Mouse (Mus musculus) inflammation-experienced regulatory T-cells, adult 6 months (primary cell): ENCODE results near the gene Lrrc8a. TPM values are rescaled to one million over a fixed set of nuclear protein-coding genes. Genes with fewer than 3 reads are reported as not detected.

ENCODE experiments used
- ATAC-seq: one replicate; pipeline ENCODE4 v1.8.0; 2017
- polyA plus RNA-seq, 3 experiments: library from polyadenylated mRNA; unstranded; fragments of 100-300 nt; shearing (Covaris generic); gene quantifications; one replicate each; pipeline ENCODE4 v1.2.1; 2017

Gene Lrrc8a
- polyA plus RNA-seq: 10 to 100 TPM; 25.6 to 36.7 (median 33.1) TPM

- ATAC-seq: peak; percentile 90
Measured at GRCm38 (mm10) chr2:30237199-30237880, at the start of gene Lrrc8a. Gene Lrrc8a, plus strand, starts transcription at chr2:30237715.

- no peak for ATAC-seq
Measured at GRCm38 (mm10) chr2:30191790-30192580, 45.5 kb upstream of the Lrrc8a start.

GRCm38 (mm10) chr2:30194656-30195055, 42.9 kb upstream of the Lrrc8a start:
- no peak for ATAC-seq

GRCm38 (mm10) chr2:30198021-30198420, 39.5 kb upstream of the Lrrc8a start:
- no peak for ATAC-seq

- ATAC-seq: no peak
Measured at GRCm38 (mm10) chr2:30199984-30200383, 37.5 kb upstream of the Lrrc8a start.

- no peak for ATAC-seq
Measured at GRCm38 (mm10) chr2:30200388-30200925, 37.1 kb upstream of the Lrrc8a start.

- ATAC-seq: no peak
Measured at GRCm38 (mm10) chr2:30203439-30203838, 34.1 kb upstream of the Lrrc8a start.

GRCm38 (mm10) chr2:30205255-30205628, 32.3 kb upstream of the Lrrc8a start:
- ATAC-seq: peak; percentile 15

- ATAC-seq: peak; percentile 98
Measured at GRCm38 (mm10) chr2:30205629-30206357, 31.7 kb upstream of the Lrrc8a start, which contains the start of gene Kyat1. Gene Kyat1, minus strand, starts transcription at chr2:30205847.

GRCm38 (mm10) chr2:30207401-30207800, 30.1 kb upstream of the Lrrc8a start:
- ATAC-seq: no peak

GRCm38 (mm10) chr2:30207886-30208285, 29.6 kb upstream of the Lrrc8a start:
- no peak for ATAC-seq

- ATAC-seq: no peak
Measured at GRCm38 (mm10) chr2:30211408-30212168, 25.9 kb upstream of the Lrrc8a start.

- no peak for ATAC-seq
Measured at GRCm38 (mm10) chr2:30212169-30212545, 25.4 kb upstream of the Lrrc8a start.

GRCm38 (mm10) chr2:30212951-30213350, 24.6 kb upstream of the Lrrc8a start:
- ATAC-seq: no peak

GRCm38 (mm10) chr2:30214745-30215144, 22.8 kb upstream of the Lrrc8a start:
- no peak for ATAC-seq

- ATAC-seq: no peak
Measured at GRCm38 (mm10) chr2:30215493-30215892, 22.0 kb upstream of the Lrrc8a start.

GRCm38 (mm10) chr2:30216293-30216692, 21.2 kb upstream of the Lrrc8a start:
- no peak for ATAC-seq

- ATAC-seq: no peak
Measured at GRCm38 (mm10) chr2:30235593-30235992, 1.9 kb upstream of the Lrrc8a start.

GRCm38 (mm10) chr2:30236426-30237198, 903 bp upstream of the Lrrc8a start:
- ATAC-seq: no peak

GRCm38 (mm10) chr2:30237881-30238280, 366 bp downstream of the Lrrc8a start:
- ATAC-seq: peak; percentile 41

GRCm38 (mm10) chr2:30238906-30239465, 1.5 kb downstream of the Lrrc8a start:
- ATAC-seq: no peak
